Mouse (Mus musculus) liver, embryonic 14 days (tissue): ENCODE data around the gene Acp5. TPM values are rescaled to one million over a fixed set of nuclear protein-coding genes. Genes with fewer than 3 reads are reported as not detected.

ENCODE experiments used
- polyA plus RNA-seq: library from polyadenylated mRNA; depleted of rRNA; stranded (reverse); fragments of >200 nt; gene quantifications from 2 replicates; pipeline ENCODE4 v1.2.3, GENCODE M21; 2012; rRNA removed

Gene Acp5
- 160 and 181 TPM in 2 replicates for polyA plus RNA-seq

DNA sequence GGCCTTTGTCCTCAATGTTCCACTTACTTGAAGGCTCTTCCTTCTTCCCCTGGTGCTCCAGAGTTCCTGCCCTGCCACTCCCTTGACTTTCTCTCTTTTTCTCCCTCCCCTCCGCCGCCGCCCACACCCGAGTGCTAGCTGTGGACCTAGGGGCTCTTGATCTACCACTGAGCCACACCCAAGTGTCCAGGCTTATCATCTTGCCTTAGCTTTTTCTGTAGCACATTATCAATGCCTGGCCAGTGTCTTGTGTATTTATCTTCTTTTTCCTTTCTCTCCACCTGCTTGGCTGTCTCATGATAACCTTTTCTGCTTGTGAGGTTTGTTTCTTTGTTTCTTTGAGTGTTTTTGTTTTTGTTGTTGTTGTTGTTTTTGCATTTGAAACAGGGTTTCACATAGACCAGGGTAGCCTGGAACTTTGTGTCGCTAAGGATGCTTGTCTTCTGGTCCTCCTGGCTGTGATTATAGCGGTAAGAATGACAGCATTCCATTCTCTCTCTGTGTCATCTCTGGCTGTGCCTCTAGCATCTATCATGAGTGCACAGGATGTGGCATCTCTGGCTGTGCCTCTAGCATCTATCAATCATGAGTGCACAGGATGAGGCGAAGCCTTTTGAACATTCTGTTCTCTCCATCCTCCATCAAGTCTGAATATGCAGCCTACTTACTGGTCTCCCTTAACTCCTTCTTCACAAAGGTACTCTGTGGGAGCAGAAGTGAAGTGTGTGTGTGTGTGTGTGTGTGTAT, at the start of gene Acp5:
Acp5 (minus strand) TSS at position 68 of the 747 bp plus-strand sequence.

DNA sequence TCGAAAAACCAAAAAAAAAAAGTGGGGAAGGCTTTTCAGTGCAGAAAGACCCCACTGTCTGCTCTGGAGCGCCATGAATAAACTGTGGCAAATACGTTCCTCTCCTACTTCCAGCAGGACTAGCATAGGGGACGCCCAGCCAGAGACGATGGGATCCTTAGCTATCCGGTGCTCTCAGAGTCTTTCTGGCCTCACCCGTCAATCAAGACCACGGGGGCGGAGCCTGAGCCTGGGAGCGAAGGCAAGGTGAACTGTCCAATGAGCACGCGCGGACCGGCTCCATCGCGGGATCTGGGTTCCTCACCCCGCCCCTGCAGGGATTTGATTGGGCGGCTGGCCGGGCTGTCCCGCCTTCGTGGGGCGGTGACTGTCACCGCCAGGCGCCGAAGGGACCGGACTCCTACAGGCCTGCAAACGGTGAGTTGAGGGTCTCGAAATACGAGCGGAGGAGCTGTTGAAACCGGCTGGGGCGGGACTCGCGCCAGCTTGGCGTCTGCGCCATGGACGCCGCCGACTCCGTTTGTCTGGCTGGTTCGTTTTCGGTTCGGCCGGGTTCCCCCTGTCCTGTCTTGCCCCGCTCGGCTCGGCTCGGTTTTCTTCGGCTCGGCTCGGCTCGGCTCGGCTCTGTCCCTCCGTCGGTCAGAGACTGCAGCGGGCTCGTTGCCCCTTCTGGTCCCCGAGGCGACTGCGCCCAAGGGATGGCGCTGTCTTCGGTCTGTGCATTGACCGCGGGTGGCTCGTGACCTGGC, 21.2 kb upstream of the Acp5 start, which contains the start of gene Pigyl:
Pigyl (plus strand) TSS at position 350 of the 749 bp plus-strand sequence.

DNA sequence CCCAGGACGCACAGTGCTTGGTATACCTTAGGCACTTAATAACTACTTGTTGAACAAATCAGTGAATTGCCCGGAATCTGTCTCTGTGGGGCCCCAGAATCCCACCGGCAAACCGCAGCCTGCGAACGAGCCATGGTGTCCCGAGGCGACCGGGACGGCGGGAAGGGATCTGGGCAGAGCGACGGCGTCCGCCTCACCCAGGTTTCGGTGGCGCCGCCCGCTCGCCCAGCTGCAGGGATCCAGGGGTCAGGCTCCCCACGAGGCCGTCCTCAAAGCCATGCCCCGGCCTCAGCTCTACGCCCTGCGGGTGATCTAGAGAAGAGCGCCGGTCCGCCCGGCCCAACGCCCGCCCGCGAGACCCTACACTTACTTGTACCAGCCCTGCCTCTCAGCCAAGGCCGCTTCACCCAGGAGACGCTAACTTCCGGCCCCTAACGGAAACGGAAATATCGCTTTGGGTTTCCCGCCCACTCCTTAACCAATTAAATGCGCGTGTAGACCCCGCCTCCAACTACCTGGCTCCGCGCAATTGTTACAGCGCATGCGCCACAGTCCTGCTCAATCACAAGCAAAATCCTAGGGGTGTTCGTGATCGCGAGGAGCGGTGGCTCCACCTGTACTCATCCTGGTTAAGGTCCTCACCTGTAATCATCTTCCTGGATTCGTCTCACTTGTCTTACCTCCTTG, 18.6 kb downstream of the Acp5 start, which contains the start of gene Elof1:
Elof1 (minus strand) TSS at position 433 of the 687 bp plus-strand sequence.

DNA sequence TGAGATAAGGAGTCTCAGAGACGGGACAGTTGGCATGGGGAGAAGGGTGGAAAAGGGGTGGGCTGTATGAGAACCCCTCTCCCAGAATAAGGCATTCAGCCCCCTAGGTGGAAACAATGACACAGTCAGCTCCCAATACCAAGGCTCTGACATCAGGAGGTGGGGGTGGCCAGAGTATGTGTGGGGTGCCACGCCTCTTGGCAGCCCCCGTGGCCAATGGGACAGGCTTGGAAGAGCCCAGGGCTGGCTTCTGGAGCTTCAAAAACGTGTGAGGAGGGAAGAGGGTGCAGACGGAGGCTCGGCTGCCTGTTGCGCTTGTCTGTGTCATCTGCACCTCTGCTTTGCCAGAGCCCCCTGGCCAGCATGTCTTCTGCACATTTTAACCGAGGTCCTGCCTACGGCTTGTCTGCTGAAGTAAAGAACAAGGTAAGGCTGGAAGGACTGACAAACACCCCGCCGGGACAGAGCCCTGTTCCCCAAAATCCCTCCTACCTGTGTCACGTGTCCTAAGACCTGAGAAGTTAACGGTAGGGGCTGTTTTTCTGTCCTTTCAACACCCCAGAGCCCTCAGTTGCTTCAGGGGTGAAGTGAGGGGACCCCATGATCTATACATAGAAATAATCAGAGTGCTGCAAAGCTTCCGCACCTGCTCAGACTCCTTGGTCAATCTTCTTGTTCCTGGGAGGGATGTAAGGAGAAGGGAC, 36.4 kb downstream of the Acp5 start, which contains the start of gene Cnn1:
Cnn1 (plus strand) TSS at position 224 of the 704 bp plus-strand sequence.

DNA sequence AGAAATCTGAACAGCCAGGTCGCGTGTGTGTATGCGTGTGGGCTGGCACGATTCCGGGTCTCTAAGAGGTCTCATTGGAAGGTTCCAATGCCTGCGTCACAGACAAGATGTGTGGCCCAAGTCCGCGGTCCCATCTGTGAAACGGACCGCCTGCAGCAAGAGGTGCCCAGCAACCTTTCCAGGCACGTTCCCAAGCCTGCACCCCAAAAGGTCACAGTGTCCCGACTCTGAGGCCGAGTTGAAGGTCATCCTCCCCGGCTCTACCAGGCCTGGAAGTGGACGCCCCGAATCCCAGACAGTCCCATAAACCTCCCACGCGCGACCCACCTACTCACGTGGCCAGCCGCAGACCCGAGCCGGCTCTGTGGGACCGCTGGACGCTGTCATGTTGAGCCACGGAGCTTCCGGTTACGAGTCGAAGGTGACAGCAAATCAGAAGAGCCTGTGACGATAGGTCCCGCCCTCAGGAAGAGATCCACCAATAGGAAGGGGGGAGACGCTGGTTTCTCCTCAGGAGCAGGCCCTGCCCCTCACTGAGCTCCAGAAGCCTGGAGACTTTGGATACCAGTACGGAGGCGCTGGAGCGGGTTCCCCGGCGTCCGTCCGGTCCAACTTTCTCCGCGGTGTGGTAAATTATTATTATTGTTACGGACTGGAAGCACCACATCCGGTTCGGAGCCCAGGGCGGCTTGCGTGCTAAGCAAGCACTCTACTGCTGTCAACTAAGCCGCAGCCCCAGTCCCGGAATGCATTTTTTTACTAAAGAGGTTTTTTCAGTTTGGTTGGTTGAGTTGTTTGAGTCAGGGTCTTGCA, 50.3 kb downstream of the Acp5 start, which contains the start of gene Ecsit:
Ecsit (minus strand) TSS at position 417 of the 813 bp plus-strand sequence.

Other genes starting within 250 kb of the Acp5 start
- gene Rab3d, start 217.5 kb downstream of the Acp5 start, polyA plus RNA-seq: 5.2 and 5.5 TPM in 2 replicates
- 1.1 and 1.3 TPM in 2 replicates for gene Ccdc159, start 208.2 kb downstream of the Acp5 start, polyA plus RNA-seq
- 31.9 and 38.6 TPM in 2 replicates for gene Tmem205, start 208.2 kb downstream of the Acp5 start, polyA plus RNA-seq
- 2.4 and 2.6 TPM in 2 replicates for gene Plppr2, start 198.7 kb downstream of the Acp5 start, polyA plus RNA-seq
- 1.2 and 1.4 TPM in 2 replicates for gene Swsap1, start 180.0 kb downstream of the Acp5 start, polyA plus RNA-seq
- 117 and 141 TPM in 2 replicates for gene Epor, start 172.2 kb downstream of the Acp5 start, polyA plus RNA-seq
- gene Rgl3, start 146.3 kb downstream of the Acp5 start, polyA plus RNA-seq: 0.10 TPM in 2 replicates
- gene Ccdc151, start 133.1 kb downstream of the Acp5 start, polyA plus RNA-seq: 0.05 and 0.06 TPM in 2 replicates
- 41.7 and 46.6 TPM in 2 replicates for gene Prkcsh, start 132.9 kb downstream of the Acp5 start, polyA plus RNA-seq
- 0.01 and 0.03 TPM in 2 replicates for gene Elavl3, start 83.7 kb downstream of the Acp5 start, polyA plus RNA-seq
- gene Gm49318, start 64.5 kb downstream of the Acp5 start, polyA plus RNA-seq: not detected in 2 replicates
- gene Zfp653, start 64.3 kb downstream of the Acp5 start, polyA plus RNA-seq: 7.3 and 7.9 TPM in 2 replicates
- gene Ecsit, start 50.3 kb downstream of the Acp5 start, polyA plus RNA-seq: 13.1 and 15.4 TPM in 2 replicates
- 0.12 and 0.29 TPM in 2 replicates for gene Cnn1, start 36.5 kb downstream of the Acp5 start, polyA plus RNA-seq
- 52.9 and 66.3 TPM in 2 replicates for gene Elof1, start 18.5 kb downstream of the Acp5 start, polyA plus RNA-seq
- gene Pigyl, start 21.1 kb upstream of the Acp5 start, polyA plus RNA-seq: 29.2 and 32.3 TPM in 2 replicates
- 0.02 and 0.05 TPM in 2 replicates for gene Zfp872, start 52.4 kb upstream of the Acp5 start, polyA plus RNA-seq
- gene Zfp809, start 90.0 kb upstream of the Acp5 start, polyA plus RNA-seq: 5.2 and 5.7 TPM in 2 replicates
- 0.76 and 0.81 TPM in 2 replicates for gene Zfp599, start 124.2 kb upstream of the Acp5 start, polyA plus RNA-seq
- 1.9 and 2.4 TPM in 2 replicates for gene Zfp810, start 171.9 kb upstream of the Acp5 start, polyA plus RNA-seq